Mouse (Mus musculus): ENCODE measurements at regions not wholly inside any gene's neighbourhood (a gene's known extent, or its start where the extent isn't known, plus 50 kb on each side); places are given as distances from the start of the nearest gene placed in this dataset.

DNA sequence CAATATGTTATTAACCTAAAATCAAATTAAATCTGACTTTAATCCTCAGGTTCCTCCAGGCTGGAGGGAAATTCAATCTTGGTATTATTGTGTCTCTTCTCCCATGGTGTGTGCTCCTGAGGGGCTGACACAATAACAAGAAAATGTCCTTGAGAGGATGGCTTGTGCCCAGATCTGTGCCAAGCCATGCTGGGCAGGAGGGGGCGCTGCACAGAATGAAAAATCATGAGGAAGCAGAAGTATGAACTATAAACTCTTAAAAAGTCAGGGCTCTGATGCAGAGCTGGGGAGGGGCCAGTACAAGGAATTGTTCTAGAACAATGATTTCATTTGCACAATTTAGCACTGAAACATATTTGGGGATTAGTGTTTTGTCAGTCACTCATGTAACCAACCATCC, 312.5 kb upstream of the Kdm8 start:
- ATAC-seq (ENCODE audit: insufficient read depth, low FRiP score), result no peak
- Histone ChIP-seq H3K4me2 (ENCODE audit: low read depth, low read length) (no peak overlapping the region), H3K36me3 (ENCODE audit: control insufficient read depth, insufficient read depth, low read length) (no peaks in the 10 kb centered on the region), H3K4me3 (replicated peaks; ENCODE audit: low read length) (no peak overlapping the region), H3K9me3 (replicated peaks; ENCODE audit: control insufficient read depth, low read length) (0 out of 2 replicates have a peak, but pooled peaks cover 3% of the 10 kb centered on the region), H3K4me1 (ENCODE audit: control insufficient read depth, insufficient read depth, low read length) (no peaks in the 10 kb centered on the region), H3K9ac (ENCODE audit: low read length) (no peak overlapping the region), H3K27ac (ENCODE audit: low read length) (no peak overlapping the region), H3K27me3 (ENCODE audit: control insufficient read depth, insufficient read depth, low read length) (no peaks in the 10 kb centered on the region)
- 67% methylated on average over 1 of the region's 1 CpGs for WGBS

- no peak overlapping the region for H3K4me3 ChIP-seq (replicated peaks; ENCODE audit: low read length)
- H3K9me3 ChIP-seq (replicated peaks; ENCODE audit: control insufficient read depth, low read length), result 0 out of 2 replicates have a peak, but pooled peaks cover 3% of the 10 kb centered on the region
- no peak overlapping the region for H3K27ac ChIP-seq (ENCODE audit: low read length)
- no peaks in the 10 kb centered on the region for H3K27me3 ChIP-seq (ENCODE audit: control insufficient read depth, insufficient read depth, low read length)
- no peaks in the 10 kb centered on the region for H3K36me3 ChIP-seq (ENCODE audit: control insufficient read depth, insufficient read depth, low read length)
- ATAC-seq (ENCODE audit: insufficient read depth, low FRiP score), result no peak
- H3K9ac ChIP-seq (ENCODE audit: low read length), result no peak overlapping the region
- H3K4me2 ChIP-seq (ENCODE audit: low read depth, low read length), result no peak overlapping the region
- H3K4me1 ChIP-seq (ENCODE audit: control insufficient read depth, insufficient read depth, low read length), result 0 out of 2 replicates have a peak, but pooled peaks cover 2% of the 10 kb centered on the region
- WGBS, result 75% methylated on average over 3 of the region's 3 CpGs
Measured at GRCm38 (mm10) chr7:125138607-125139006, 305.9 kb upstream of the Kdm8 start.

DNA sequence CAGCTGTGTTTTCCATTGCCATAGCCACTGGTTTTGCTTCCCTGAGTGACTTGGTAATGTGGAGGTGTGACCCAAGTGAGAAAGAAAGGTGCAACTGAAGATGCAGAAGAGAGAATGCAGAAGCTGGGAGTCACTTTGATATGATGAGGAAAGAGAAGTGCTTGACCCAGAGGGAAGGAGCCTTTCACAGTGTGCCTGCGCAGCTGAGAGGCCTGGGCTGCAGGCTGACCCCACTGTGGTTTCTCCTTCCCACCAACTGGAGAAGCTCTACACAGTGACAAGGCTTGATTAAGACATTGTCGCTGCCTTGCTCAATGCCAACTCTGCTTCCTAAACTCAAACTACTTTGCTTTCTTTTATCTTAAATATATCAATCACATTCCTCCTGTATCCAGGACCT, 305.3 kb upstream of the Kdm8 start:
- no peak overlapping the region for H3K4me2 ChIP-seq (ENCODE audit: low read depth, low read length)
- no peaks in the 10 kb centered on the region for H3K27me3 ChIP-seq (ENCODE audit: control insufficient read depth, insufficient read depth, low read length)
- H3K4me3 ChIP-seq (replicated peaks; ENCODE audit: low read length), result no peak overlapping the region
- ATAC-seq (ENCODE audit: insufficient read depth, low FRiP score), result no peak
- H3K36me3 ChIP-seq (ENCODE audit: control insufficient read depth, insufficient read depth, low read length), result no peaks in the 10 kb centered on the region
- 80% methylated on average over 2 of the region's 2 CpGs for WGBS
- no peak overlapping the region for H3K27ac ChIP-seq (ENCODE audit: low read length)
- 0 out of 2 replicates have a peak, but pooled peaks cover 3% of the 10 kb centered on the region for H3K9me3 ChIP-seq (replicated peaks; ENCODE audit: control insufficient read depth, low read length)
- no peak overlapping the region for H3K9ac ChIP-seq (ENCODE audit: low read length)
- H3K4me1 ChIP-seq (ENCODE audit: control insufficient read depth, insufficient read depth, low read length), result 0 out of 2 replicates have a peak, but pooled peaks cover 2% of the 10 kb centered on the region

DNA sequence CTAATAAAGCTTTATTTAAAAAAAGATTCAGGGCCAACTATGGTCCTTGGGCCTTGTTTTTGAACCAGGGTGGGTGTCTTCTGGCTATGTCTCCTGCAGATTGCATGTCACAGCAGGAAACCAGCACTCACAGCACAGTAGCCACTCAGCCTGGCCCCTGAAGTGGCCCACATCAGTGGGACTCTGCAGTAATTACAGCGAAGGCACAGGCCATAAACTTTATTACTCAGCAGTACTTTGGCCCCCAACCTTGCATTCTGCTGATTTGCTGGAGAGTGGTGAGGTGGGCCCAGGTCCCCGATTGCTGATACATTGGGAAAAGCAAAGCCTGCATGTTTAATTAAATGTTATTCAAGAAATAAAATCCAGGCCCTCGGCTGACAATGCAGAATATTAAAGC, 303.6 kb upstream of the Kdm8 start:
- Histone ChIP-seq H3K27me3 (ENCODE audit: control insufficient read depth, insufficient read depth, low read length) (no peaks in the 10 kb centered on the region), H3K9me3 (replicated peaks; ENCODE audit: control insufficient read depth, low read length) (0 out of 2 replicates have a peak, but pooled peaks cover 1% of the 10 kb centered on the region), H3K27ac (ENCODE audit: low read length) (no peak overlapping the region), H3K9ac (ENCODE audit: low read length) (no peak overlapping the region), H3K4me3 (replicated peaks; ENCODE audit: low read length) (no peak overlapping the region), H3K36me3 (ENCODE audit: control insufficient read depth, insufficient read depth, low read length) (no peaks in the 10 kb centered on the region), H3K4me2 (ENCODE audit: low read depth, low read length) (no peak overlapping the region), H3K4me1 (ENCODE audit: control insufficient read depth, insufficient read depth, low read length) (0 out of 2 replicates have a peak, but pooled peaks cover 2% of the 10 kb centered on the region)
- WGBS, result 64% methylated on average over 3 of the region's 3 CpGs
- ATAC-seq (ENCODE audit: insufficient read depth, low FRiP score), result no peak

- WGBS, result 54% methylated on average over 1 of the region's 1 CpGs
- H3K27me3 ChIP-seq (ENCODE audit: control insufficient read depth, insufficient read depth, low read length), result no peaks in the 10 kb centered on the region
- H3K4me1 ChIP-seq (ENCODE audit: control insufficient read depth, insufficient read depth, low read length), result 0 out of 2 replicates have a peak, but pooled peaks cover 2% of the 10 kb centered on the region
- H3K9me3 ChIP-seq (replicated peaks; ENCODE audit: control insufficient read depth, low read length), result no peaks in the 10 kb centered on the region
- no peak overlapping the region for H3K4me2 ChIP-seq (ENCODE audit: low read depth, low read length)
- no peak overlapping the region for H3K27ac ChIP-seq (ENCODE audit: low read length)
- peak; percentile 67 for ATAC-seq (ENCODE audit: insufficient read depth, low FRiP score)
- H3K4me3 ChIP-seq (replicated peaks; ENCODE audit: low read length), result no peak overlapping the region
- H3K9ac ChIP-seq (ENCODE audit: low read length), result no peak overlapping the region
- H3K36me3 ChIP-seq (ENCODE audit: control insufficient read depth, insufficient read depth, low read length), result no peaks in the 10 kb centered on the region
Measured at GRCm38 (mm10) chr7:125141864-125142263, 302.6 kb upstream of the Kdm8 start.

GRCm38 (mm10) chr7:125146025-125146424, 298.5 kb upstream of the Kdm8 start:
- no peak for ATAC-seq (ENCODE audit: insufficient read depth, low FRiP score)
- WGBS, result 32% methylated on average over 9 of the region's 9 CpGs
- no peak overlapping the region for H3K4me2 ChIP-seq (ENCODE audit: low read depth, low read length)
- H3K4me1 ChIP-seq (ENCODE audit: control insufficient read depth, insufficient read depth, low read length), result 0 out of 2 replicates have a peak, but pooled peaks cover 2% of the 10 kb centered on the region
- no peak overlapping the region for H3K9ac ChIP-seq (ENCODE audit: low read length)
- no peaks in the 10 kb centered on the region for H3K9me3 ChIP-seq (replicated peaks; ENCODE audit: control insufficient read depth, low read length)
- H3K27ac ChIP-seq (ENCODE audit: low read length), result no peak overlapping the region
- no peaks in the 10 kb centered on the region for H3K36me3 ChIP-seq (ENCODE audit: control insufficient read depth, insufficient read depth, low read length)
- H3K27me3 ChIP-seq (ENCODE audit: control insufficient read depth, insufficient read depth, low read length), result no peaks in the 10 kb centered on the region
- no peak overlapping the region for H3K4me3 ChIP-seq (replicated peaks; ENCODE audit: low read length)

GRCm38 (mm10) chr7:125149151-125149550, 295.3 kb upstream of the Kdm8 start:
- no peak overlapping the region for H3K9ac ChIP-seq (ENCODE audit: low read length)
- no peak for ATAC-seq (ENCODE audit: insufficient read depth, low FRiP score)
- no peaks in the 10 kb centered on the region for H3K36me3 ChIP-seq (ENCODE audit: control insufficient read depth, insufficient read depth, low read length)
- H3K27ac ChIP-seq (ENCODE audit: low read length), result no peak overlapping the region
- no peak overlapping the region for H3K4me3 ChIP-seq (replicated peaks; ENCODE audit: low read length)
- no peaks in the 10 kb centered on the region for H3K27me3 ChIP-seq (ENCODE audit: control insufficient read depth, insufficient read depth, low read length)
- WGBS, result 84% methylated on average over 2 of the region's 2 CpGs
- no peaks in the 10 kb centered on the region for H3K9me3 ChIP-seq (replicated peaks; ENCODE audit: control insufficient read depth, low read length)
- no peak overlapping the region for H3K4me2 ChIP-seq (ENCODE audit: low read depth, low read length)
- no peaks in the 10 kb centered on the region for H3K4me1 ChIP-seq (ENCODE audit: control insufficient read depth, insufficient read depth, low read length)

GRCm38 (mm10) chr7:125149740-125150139, 294.7 kb upstream of the Kdm8 start:
- no peaks in the 10 kb centered on the region for H3K9me3 ChIP-seq (replicated peaks; ENCODE audit: control insufficient read depth, low read length)
- WGBS, result 52% methylated on average over 1 of the region's 1 CpGs
- ATAC-seq (ENCODE audit: insufficient read depth, low FRiP score), result no peak

GRCm38 (mm10) chr7:125152281-125152680, 292.2 kb upstream of the Kdm8 start:
- Histone ChIP-seq H3K4me3 (replicated peaks; ENCODE audit: low read length) (no peak overlapping the region), H3K27ac (ENCODE audit: low read length) (no peak overlapping the region), H3K27me3 (ENCODE audit: control insufficient read depth, insufficient read depth, low read length) (no peaks in the 10 kb centered on the region), H3K4me2 (ENCODE audit: low read depth, low read length) (no peak overlapping the region), H3K36me3 (ENCODE audit: control insufficient read depth, insufficient read depth, low read length) (no peaks in the 10 kb centered on the region), H3K9me3 (replicated peaks; ENCODE audit: control insufficient read depth, low read length) (no peaks in the 10 kb centered on the region), H3K9ac (ENCODE audit: low read length) (no peak overlapping the region), H3K4me1 (ENCODE audit: control insufficient read depth, insufficient read depth, low read length) (no peaks in the 10 kb centered on the region)
- ATAC-seq (ENCODE audit: insufficient read depth, low FRiP score), result no peak
- 77% methylated on average over 5 of the region's 5 CpGs for WGBS

More at GRCm38 (mm10) chr7:125149740-125150139, 294.7 kb upstream of the Kdm8 start:
- no peaks in the 10 kb centered on the region for H3K36me3 ChIP-seq (ENCODE audit: control insufficient read depth, insufficient read depth, low read length)
- H3K4me1 ChIP-seq (ENCODE audit: control insufficient read depth, insufficient read depth, low read length), result no peaks in the 10 kb centered on the region
- H3K27ac ChIP-seq (ENCODE audit: low read length), result no peak overlapping the region
- H3K9ac ChIP-seq (ENCODE audit: low read length), result no peak overlapping the region
- no peaks in the 10 kb centered on the region for H3K27me3 ChIP-seq (ENCODE audit: control insufficient read depth, insufficient read depth, low read length)
- H3K4me2 ChIP-seq (ENCODE audit: low read depth, low read length), result no peak overlapping the region
- H3K4me3 ChIP-seq (replicated peaks; ENCODE audit: low read length), result no peak overlapping the region

All from stomach, embryonic 16.5 days (tissue).